Mouse (Mus musculus) embryo, embryonic 10 days (tissue): ENCODE measurements at regions not wholly inside any gene's neighbourhood (a gene's known extent, or its start where the extent isn't known, plus 50 kb on each side); places are given as distances from the start of the nearest gene placed in this dataset.

Experiments
- DNase-seq: peaks from one replicate; pipeline ENCODE4 v3.0.0-alpha.2; 2015; ENCODE audit warnings: low spot score

DNA sequence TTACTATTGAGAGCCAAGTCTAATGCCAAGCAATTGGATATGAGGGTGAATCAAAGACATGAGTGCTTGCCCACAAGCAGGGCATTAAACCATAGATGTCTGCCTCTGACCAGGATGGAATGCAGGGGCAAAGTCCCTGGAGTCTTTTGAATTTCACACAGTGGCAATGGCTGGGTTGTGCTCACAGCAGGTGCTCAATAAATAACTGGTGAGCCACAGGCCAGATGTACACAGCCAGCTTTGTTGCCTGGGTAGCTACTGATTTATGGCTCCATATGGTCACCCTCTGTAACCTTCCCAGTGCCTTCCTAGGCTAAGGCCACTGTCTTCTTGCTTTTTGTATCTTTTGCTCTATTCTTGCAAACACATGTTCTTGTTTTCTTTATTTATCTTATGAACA is 154.3 kb upstream of the Lrrn1 start:
- peak; percentile 65 for DNase-seq

DNA sequence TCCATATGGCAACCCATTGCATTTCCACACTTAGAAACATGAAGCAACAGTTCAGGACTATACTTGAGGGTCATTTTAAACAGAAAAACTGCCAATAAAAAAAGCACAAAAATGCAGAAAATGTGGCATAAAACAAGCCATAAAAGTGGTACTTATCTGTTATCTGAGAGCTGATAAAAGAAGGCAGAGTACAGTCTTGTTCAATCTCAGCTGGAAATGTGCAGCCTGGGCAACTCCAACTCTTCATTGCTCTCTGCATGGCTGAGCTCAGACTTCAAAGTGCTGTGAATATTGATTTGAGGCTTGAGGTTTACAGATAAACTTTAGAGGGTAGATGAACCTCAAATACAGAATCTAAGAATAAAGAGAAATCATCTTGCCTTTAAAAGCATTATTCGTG is 151.1 kb upstream of the Lrrn1 start:
- DNase-seq, result no peak

DNA sequence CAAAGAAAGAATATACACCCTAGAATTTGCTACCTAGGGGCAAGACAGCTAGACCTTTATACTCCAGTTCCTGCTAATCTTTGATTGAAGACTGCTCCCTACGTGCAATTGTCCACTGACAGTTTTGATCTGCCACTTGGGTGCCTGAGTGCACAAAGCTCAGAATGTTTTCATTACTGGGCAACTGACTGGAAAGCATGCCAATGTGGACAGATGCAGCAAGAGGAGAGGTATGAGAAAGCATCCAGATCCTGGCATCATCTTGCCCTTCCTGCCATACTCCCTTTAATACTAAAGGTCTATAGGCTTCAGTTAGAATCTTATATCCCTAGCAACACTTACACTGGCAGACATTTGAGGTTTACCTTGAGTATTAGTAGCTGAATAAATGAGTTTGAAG is 148.9 kb upstream of the Lrrn1 start:
- DNase-seq, result no peak

DNA sequence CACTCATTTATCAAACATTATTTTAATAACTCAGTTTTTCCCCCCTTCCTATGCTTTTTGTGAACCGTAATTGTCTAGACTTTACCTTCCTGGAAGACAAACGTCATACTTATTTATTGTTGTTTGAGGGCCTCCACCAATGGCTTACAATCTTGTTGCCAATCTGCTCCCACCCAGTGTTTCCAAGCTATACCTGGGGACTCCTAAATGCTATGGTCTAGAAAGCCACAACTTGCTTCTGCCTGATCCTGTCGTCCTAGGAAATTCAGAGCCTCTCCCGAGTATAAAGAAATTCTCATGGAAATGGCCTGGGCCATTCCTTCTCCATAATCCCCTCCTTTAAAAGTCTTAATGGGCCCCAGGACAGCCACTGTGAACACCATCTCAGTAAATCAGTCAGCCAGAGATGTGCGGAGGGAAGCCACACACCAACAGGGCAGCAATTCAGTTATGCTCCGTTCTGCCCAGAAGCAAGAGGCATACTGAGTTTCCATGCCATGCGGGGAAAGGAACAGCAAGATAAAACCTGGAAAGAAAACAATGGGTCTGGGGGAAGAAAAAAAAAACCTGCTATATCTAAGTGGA is 143.4 kb upstream of the Lrrn1 start:
- no peak for DNase-seq

DNA sequence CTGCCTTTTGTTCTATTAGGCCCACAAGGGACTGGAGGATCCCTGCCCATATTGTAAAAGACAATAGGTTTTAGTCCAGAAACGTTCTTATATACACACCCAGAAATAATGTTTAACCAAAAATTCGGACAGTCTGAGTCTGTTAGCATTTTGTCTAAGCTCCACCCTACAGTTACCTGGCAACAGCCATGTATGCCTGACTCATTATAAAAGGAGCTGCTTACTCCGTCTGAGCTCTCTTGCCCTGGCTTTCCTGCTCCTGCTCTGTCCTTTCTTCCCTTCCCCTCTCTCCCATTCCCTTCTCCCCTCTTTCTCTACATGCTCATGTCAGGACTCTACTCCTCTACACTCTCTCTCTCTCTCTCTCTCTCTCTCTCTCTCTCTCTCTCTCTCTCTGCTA is 139.7 kb upstream of the Lrrn1 start:
- no peak for DNase-seq

DNA sequence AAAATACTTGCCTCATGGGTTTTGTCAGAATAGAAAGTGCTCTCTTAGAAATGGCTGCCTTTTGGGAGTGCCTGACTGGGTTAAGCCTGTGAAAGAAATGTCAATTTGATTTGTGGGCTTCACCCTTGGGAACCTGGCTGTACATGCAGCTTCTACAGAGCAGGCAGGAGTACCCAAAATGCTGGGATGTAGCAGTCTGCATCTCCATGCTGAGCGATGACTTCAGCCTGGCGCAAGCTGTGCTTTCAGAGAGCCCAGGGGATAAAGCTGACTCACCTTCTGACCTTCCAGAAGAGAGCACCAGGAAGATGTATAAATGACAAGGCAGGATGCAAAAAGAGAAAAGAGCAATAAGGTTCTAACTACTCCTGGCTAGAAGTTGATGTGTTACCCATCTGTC is 135.0 kb upstream of the Lrrn1 start:
- DNase-seq, result peak; percentile 21

DNA sequence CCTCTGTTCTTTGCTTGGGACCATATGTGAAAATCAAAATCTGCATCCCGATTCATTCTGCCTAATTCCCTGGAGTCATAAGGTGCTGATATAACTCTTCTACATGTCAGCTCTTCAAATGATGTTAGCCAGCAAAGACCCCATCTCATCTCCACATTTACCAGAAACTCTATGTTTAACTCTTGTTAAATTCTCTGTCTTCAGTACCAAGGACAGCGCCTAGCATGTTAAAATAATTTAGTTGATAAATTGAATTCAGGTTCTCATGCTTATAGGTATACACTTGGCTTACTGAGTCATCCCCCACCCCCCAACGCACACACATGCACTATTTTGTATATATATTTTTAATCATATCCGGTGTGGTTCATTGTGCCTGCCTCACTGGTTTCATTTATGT is 113.8 kb upstream of the Lrrn1 start:
- peak; percentile 60 for DNase-seq

DNA sequence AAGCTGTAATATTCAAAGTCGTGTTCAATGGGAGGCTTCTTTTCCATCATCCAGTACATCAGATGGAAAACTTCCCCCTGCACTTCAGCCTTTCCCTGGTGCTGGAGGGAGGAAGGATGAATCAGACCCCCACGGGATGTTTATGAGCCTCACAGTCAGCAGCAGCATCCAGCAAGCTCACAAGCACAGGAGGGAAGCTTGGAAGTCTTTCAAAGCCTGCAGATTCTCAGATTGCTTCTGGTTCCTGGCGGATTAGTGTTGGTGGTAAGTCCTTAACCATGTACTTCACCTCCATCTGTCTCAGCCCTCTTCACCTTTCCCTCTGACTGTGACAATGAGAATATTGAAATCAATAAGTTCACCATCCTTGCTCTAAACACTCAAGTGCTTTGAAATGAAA is 107.5 kb upstream of the Lrrn1 start:
- DNase-seq, result no peak

DNA sequence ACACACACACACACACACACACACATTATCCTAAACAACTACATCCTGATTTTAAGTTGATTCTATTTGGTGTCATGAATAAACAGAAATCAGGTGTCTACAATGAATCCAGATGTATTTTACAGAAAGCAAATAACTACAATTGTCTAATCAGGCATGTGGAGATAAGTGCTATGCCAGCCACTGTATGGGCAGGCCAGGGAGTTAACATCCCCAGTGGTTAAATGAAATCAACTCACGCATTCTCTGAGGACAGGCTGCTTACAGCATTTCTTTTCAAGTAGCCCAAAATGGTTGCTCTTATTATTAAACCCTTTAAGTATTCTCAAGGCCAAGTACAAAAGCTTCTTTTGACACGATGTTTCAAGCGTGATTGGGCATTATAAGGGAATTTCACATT is 103.0 kb upstream of the Lrrn1 start:
- no peak for DNase-seq

DNA sequence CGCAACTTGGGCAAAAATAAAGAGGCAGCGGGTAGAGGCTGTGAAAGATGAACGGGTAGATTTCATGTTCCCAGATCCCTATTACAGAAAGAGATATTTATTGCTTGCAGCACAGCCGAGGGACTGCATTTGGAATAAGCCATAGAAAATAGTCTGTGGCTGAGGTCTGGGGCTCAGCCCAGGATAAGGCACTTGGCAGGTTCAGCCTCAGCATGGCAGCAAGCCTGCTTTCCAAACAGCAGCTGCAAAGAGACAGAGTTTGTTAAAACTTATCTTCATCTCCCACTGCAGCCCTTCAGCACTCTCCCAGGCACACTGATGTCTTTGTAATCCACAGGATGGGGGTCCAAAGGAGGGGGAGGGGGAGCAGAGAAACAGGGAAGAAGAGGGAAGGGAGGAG is 98.5 kb upstream of the Lrrn1 start:
- no peak for DNase-seq

DNA sequence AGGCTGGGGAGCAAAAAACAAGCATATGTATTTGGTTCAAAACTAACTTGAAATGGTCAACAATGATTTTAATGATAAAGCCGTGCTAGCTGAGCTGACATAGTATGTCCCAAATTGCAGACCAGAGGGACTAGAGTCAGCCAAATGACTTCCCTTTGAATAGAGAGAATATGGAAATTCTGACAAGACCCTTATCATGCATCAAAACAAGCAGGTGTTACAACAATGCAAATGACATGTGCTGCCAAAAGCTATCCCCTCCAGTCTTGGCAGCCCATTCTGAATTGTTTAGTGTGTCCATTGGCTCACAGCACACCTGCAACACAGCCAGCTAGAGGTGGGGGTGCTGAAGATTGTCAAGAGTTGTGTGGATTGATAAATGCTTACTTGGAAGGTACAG is 87.5 kb upstream of the Lrrn1 start:
- no peak for DNase-seq

DNA sequence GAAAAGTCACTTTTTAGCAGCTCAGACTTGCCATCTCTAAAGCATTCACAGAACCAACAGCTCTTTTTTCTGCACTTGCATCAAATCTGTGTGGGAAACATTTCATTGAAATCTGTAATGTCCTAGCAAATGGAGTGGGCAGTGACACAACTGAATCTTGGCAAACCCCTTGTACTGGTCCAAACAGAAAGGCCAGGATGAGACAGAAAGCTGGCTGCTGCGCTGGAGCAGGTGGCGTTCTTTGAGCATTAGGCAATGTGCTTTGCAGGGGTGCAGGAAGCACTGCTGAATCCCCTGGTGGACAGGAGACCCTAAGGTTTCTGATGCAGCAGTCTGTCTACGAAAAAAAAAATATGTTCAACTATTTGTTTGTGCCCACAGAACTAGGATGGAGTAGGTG is 85.2 kb upstream of the Lrrn1 start:
- DNase-seq, result no peak

DNA sequence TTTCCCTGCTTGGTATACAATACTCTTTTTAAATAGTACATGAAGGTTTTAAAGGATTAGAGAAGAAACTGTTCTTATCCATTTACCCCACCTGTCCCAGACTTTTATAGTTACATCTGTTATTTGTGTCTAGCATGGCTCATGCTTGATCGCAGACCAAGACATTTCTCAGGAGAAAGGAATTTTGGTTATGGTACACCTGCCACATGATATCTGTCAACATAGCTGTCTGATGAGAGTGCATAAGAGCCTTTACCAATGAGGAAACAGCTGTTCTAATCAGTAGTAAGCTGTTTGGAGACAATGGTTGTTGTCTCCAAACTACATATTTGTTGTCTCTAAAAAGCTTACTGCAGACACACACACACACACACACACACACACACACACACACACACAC is 70.3 kb upstream of the Lrrn1 start:
- no peak for DNase-seq

DNA sequence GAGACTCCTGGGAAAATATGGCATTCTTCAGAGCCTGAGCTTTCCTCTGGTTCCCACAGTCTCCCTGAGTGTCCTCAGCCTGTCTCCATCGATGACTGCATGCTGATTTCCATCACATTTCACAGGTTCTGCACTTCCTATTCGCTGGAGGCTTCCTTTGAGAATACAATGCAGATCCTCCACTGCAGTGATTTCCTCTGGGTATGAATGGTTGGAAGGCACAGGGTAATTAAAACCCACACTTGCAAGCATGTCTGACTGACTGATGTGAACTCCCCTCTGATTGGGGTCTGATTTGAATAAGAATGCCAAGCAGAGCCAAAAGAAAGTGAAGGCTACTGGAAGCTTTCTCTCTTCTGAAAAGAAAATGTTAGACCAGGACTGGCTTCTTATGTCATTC is 67.1 kb upstream of the Lrrn1 start:
- DNase-seq, result peak; percentile 19

DNA sequence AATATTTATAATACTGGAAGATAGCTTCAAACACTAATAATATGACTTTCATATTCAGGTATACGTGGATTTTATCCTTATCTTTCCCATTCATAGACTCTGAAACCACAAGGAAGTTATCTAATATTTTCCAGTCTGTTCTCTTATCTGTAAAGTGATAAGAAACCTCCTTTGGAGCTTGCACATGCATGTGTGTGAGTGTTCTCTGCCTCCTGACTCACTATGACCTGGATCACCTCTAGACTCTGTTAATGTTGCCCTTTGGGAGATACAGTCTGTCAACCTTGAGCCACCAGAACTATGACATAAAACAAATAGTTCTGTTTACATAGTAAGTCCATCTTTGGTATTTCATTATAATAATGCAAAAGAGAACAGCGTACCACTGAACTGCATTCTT is 56.2 kb upstream of the Lrrn1 start:
- no peak for DNase-seq

DNA sequence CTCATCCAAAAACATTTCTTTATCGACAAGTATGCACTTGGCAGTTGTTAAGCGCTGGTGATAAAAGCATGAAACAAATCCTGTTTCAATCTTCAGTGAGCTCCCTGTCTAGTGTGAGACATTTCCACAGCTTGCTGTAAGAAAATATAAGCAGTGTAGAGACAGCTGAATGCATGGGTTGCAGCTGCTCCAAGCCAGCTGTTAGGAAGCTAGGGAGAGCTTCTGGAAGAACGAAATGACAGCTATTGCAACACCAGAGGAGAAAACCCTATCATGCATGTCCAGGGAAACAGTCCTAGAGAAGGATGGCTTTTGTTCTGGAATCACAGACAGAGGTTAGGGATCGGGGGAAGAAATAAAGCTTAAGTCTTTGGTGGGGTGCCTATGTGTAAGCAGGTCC is 55.4 kb upstream of the Lrrn1 start:
- no peak for DNase-seq
